Mouse (Mus musculus) kidney, postnatal 14 days (tissue): Measurements from ENCODE around the gene Nagk.
"Not testable (repeated sequence)": the region's sequence is repeated elsewhere in the genome, so short reads cannot be mapped to it uniquely, and the experiment has no call there.

ENCODE experiments used
- DNase-seq: peaks from one replicate; pipeline ENCODE4 v3.0.0; 2022; ENCODE audit warnings: mixed read lengths

Nagk gene

DNA sequence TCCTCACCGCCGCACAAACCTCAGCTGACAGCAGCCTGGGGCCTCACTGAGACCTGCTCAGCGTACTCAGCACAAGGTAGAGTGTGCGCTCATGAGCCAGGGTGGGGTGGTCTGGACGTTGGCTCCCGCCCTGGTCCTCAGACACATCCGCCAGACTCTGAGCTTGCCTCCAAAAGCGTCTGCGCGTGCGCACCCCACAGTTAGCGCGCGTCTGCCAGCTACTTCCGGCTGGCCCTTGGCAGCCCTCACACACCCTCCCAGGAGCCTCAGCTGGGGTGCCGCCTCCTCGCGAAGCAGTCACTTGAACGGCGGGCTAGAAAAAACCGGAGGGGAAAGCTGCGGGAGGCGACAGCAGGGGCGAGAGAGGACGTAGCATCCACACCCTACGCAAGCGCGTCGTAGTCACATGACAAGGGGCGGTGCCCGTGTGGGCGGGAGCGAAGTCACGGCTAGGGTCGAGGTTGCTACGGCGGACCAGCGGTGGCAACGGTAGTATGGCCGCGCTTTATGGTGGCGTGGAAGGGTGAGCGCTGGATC, at the start of gene Nagk:
TSS of gene Nagk (plus strand) at position 223 of the 537 bp plus-strand sequence.
- peak; percentile 96 for DNase-seq

DNA sequence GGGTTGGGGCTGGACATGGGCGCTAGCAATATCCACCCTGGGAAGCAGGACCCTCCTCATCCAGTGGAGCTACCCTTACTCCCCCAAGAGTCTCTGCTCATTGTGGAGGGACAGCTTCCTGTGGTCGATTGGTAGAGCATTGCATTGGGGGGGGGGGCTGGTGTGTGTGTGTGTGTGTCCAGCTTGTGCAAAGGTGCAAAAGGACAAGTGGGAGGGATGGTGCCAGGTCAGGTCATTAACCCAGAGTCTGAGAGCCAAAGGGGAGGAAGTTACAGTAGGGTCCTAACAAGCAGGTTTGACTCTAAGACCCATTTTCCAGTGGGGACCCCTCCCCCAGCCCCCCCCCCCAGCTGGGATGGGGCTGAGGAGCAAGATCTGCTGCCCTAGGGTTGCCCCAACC, 49.3 kb upstream of the Nagk start:
- no peak for DNase-seq

DNA sequence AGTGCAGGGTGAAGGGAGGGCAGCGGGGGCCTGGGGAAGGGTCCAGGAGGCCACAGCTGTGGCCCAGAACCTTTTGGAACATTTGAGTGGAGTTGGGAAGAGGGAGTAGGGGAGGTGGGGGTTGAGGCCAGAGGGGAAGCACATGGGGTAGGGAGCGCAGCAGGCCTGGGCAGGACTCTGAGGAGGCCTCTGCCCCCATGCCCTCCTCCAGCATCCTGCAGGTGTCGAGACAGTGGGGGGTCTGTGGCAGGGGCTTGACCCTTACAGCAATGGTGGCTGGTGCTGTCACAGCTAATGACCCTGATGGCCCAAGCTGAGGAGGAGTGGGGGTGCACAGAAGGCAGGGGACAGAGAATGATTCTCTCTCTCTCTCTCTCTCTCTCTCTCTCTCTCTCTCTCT, 45.5 kb upstream of the Nagk start:
- no peak for DNase-seq

DNA sequence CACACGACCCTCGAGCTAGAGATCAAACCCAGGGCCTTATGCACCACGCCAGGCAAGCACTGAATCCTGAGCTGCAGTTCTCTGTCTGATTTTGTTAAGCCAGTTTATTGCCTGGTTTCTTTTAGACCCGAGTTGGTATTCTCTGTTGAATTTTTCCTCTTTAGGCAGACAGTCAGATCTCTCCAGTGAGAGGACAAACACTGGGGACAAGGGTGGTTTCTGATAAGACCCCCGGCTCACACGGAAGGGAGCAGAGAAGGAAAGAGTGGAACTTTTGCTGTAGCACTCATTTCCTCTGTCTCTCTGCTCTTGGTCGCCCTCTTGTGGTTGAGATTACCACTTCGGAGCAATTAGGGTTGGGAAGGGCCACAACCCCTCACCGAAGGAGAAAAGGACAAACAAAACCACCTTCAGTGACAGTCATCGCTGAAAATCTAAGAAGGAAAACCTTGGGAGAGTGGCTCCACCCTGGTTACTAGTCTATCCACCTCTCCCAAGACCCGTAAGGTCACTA, 44.6 kb upstream of the Nagk start:
- DNase-seq = peak; percentile 65

DNA sequence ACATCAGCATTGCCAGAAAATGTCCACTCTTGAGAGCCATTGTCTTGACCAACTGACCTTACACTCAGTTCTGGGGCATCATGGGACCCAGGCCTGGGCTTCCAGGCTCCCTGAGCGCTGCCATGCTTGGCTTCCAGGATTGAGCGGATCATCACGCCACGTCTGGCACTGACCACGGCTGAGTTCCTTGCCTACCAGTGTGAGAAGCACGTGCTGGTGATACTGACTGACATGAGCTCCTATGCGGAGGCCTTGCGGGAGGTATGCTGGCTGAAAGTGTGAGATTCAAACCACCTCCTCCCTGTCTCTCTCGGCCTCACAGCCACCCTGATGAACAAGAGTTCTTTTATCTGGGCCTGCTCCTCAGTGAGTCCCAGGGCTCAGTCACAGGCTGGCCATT, 38.7 kb upstream of the Nagk start:
- no peak for DNase-seq

DNA sequence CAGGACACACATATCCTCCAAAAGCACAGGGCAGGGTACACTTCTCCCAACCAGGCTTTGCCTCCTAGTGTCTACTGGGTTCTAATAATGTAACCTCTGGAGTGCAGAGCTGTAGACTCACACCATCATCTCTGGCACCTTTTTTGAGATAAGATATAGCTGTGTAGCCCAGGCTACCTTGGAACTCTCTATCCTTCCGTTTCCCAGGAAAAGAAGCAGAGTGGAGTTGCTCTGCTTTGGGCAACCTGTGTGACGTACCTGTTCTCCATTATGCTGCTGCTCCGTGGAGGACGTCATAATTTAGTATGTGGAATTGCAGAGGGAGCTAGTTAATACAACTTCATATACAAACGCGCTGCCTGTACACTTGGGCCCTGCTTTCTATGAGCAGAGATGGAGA, 32.4 kb upstream of the Nagk start, which contains the start of gene Ankrd53:
TSS of gene Ankrd53 (plus strand) at position 301 of the 400 bp plus-strand sequence.
- no peak for DNase-seq

DNA sequence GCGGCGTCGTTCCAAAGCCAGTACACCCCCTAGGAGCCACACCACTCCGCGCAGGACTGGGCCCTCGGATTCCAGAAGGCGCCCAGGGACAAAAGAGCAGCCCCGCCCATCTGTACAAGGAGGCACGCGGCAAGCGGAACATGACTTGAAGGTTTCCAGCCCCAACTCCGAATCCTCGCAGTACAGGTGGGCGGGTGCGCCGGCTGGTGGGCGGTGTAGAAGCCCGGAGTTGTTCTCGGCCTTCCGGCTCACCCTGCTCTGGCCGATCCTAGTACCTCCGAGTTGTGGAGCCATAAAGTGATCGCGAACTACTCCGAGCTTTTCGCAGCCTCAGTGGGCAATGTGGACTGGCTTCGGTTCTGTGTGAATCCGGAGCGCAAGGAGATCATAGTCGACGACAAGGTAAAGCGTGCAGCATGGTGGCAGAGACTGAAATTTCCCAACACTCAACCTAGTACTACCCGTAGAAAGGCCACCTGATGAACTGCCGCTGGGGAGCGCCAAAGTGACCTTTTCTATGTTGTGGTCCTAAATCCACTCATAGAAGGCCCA, 31.8 kb upstream of the Nagk start:
- peak; percentile 62 for DNase-seq

DNA sequence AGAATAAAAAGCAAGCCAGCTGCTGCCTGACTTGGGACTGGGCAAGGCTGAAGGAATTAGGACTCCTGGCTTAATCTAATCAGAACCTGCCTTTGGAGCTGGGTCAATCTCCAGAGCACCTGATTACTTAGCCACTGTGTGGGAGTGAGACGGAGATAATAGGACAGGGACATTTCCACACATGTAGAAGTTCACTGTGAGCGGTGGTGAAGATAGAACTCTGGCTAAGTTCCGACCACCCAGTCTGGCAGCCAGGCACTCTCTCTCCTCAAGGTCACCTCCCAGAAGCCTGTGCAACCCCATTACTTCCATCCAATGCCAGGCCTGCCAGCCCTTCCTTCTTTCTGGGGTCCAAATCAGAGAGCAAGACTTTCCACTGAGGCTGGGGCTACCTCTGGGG, 27.8 kb upstream of the Nagk start:
- no peak for DNase-seq

DNA sequence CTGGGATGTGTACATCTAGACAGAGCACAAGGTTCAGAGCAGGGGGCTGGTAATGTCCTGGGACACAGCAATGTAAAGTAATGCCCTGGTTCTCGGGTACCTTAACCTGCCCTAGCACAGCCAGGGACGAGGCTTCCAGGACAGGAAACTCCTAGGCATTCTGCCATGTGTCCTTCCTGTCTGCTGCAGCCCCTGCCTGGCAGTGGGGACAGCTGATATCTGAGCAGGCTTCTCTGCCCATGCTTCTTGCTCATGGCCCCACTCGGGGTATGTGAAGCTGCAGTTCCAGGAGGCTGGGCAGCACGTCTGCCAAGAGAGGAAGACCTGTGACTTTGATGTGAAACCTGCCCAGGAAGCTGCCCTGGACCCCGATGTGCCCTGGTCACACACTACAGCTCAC, 26.3 kb upstream of the Nagk start:
- no peak for DNase-seq

DNA sequence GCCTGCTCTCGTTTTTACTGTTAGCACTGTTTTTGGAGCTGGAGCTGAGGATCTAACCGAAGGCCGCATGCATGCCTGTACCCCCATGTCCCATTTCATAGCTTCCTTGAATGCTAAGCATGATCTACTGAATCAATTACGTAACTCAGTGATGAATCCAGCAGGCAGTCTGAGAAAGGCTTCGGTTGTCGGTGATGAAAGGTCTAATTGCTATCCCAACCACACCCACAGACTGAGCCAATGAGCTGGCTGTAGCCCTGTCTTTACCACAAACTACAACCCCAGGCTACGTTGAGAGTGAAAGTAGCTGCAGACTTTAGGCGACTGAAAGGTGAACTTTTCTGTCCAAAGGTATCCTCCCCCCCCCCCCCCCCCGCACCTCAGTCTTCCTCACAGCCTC, 20.7 kb upstream of the Nagk start:
- DNase-seq = no peak

DNA sequence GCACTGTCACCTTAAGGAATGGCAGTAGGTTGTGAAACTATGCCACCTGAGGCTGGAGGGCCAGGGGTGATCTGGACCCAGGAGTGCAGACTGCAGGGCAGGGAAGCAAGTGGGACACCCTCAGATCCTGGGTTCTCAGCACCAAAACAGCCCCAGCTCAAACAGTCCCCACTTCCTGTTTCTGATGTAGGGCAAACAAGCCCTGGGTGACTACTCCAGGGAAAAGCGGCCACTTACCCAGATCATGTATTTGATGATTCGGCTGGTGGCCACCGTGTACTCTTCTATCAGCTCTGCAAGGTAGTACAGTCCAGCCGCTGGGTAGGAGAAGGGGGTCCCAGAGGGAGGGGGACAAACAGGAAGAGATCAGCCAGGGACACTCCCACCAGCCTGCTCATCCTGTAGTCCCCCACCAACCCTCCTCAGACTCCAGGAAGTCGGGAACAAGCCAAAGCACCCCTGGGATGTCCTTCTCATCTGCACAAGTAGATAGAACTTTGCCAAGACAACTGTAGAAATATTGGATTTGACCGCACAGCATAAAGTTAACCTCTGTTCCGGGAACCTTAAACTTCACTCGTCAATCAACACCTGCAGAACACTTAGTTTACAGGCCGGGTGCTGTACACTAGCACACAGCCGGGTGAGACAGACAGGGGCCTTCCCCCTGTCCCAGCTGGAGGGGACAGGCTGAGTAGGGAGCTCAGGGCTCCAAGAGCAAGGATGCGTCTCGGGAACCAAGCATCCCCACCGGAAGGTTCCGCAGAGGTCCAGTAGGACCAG, 19.8 kb upstream of the Nagk start:
- DNase-seq = no peak

DNA sequence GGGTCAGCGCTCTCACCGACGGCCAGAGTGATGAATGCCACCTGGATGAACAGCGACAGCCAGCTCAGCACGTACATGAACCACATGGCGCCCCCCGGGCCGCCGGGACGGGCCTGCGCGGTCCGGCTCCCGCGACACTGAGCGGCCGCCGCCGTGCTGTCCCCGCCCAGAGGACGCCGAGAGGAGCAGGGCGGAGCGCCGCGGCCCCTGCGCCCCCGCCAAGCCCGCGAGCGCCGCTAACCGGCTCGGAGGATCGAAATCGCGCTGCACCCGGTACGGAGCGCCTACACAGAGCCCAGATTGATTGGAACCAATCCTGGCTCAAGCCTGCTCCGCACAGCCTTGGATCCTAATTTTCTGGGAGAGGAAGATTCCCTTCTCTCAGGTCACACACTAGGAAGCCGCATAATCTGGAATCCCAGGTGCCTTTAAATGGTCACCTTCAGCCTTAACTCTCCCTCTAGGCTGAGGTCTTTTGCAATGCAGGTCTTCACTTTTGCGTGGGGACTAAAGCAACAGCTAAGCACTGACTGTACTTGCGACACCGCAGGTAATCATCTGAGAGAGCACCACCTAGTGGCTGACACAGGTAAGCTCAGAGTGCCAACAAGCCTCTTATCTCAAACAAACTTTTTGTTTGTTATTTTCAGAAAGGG, 19.0 kb upstream of the Nagk start, which contains the start of gene Tex261:
TSS of gene Tex261 (minus strand) at position 176 of the 656 bp plus-strand sequence.
- peak; percentile 93 for DNase-seq

DNA sequence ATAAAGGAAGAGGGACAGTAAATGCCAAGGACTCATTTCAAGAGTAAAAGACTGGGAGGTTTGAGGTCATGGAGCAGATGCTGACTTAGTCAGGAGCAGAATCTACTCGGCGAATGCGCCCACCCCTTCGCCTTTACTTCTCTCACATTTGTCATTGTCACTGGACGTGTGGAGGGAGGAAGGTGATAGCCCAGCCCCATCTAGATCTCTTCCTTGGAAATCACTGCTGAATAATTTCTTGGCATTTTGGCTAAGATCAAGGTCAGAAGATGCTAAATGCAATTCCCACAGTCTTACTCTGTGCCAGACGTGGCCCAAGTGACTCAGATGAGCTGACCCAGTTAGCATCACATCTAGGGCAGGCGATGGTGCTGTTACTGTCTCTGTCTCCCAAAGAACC, 16.5 kb upstream of the Nagk start:
- no peak for DNase-seq

DNA sequence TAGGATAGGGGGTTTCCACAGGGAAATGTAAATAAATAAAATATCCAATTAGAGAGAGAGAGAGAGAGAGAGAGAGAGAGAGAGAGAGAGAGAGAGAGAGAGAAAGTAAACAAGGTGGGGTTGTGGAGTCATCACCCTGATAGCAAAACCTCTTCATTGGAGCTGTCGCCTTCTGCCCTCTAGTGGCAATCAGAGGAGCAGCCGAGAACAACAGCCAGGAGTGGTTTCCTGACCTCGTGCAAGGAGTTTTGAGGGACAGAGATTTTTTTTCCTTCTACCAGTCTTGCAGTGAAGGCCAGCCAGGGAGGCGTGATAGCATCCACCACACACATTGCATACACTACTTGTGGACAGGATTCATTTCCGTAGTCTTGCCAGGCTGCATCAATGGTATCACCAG, 15.8 kb upstream of the Nagk start:
- peak; percentile 71 for DNase-seq

DNA sequence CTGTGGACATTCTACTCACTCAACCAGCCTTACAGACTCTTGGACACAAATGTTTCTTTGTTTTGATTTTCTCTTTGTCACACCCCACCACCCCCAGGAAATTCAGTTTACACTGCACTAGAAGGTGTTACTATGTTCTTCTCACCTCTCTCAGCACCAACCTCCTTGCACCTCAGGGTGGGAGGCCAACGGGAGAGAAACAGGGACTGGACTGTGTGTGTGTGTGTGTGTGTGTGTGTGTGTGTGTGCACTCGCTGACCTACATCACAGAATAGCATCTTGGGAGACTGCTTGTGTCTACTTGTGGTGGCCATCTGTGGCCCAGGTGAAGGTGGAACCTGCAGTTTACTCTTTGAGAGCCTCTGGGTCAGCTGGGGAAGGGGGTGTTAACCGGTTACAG, 8.4 kb upstream of the Nagk start:
- DNase-seq = no peak

DNA sequence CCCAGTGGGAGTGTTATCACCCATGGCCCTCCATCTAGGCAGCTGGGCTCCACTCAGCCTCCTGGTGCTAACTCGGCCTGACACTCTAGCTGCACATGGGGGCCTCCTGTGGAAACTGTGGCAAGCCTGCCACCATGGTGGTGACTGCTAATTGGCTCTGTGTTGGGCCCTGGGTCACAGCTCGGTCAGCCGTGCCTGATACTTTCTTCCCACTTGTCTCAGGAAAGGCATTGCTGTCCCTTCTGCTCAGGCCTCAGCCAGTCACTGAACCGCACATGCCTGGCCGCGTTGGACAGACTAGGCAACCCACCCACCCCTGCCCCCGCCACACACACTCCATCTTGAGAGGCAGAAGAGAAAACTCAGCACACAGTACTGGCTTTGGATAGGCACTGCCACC, 6.2 kb upstream of the Nagk start:
- no peak for DNase-seq

DNA sequence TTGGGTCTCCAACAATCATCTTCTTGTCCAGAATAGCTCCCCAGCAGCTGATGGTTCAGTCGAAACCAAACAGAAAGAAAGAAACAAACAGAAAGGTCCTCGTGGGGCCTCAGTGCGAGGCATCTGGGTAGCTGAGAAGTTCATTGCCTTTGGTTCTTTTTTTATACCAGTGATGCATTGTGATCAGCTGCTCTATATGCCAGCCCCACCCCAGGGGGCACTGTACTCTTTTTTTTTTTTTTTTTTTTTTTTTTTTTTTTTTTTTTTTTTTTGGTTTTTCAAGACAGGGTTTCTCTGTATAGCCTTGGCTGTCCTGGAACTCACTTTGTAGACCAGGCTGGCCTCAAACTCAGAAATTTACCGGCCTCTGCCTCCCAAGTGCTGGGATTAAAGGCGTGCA, 4.2 kb upstream of the Nagk start:
- DNase-seq = not testable (repeated sequence)

DNA sequence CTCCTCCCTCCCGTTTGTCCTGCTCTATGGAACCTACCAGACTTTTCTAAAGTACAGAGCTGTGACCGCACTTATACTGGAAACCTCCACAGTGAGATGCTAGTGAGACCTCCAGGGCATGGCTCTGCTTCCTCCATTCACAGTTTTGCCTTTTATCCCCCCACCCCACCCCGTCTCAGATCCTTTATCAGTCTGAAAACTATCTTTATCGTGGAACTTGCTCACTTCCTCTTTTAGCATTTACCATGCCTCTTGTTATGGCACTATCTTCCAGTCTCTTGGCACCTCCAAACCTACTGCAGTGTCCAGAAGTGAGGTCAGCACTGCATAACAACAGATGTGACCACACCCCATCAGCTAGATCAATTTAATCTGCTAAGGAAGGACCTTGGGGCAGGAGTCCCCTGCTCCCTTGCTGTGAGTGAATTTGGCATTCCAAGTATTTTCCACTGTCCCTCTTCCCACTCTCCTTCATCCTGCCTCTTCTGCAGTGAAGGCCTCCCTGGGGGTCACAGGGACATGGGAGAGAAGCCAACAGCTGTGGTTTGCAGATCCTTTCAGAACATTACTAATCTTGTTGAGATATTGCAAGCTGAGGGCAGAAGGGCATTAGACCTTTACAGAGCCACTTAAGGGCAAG, 3.4 kb upstream of the Nagk start:
- no peak for DNase-seq

DNA sequence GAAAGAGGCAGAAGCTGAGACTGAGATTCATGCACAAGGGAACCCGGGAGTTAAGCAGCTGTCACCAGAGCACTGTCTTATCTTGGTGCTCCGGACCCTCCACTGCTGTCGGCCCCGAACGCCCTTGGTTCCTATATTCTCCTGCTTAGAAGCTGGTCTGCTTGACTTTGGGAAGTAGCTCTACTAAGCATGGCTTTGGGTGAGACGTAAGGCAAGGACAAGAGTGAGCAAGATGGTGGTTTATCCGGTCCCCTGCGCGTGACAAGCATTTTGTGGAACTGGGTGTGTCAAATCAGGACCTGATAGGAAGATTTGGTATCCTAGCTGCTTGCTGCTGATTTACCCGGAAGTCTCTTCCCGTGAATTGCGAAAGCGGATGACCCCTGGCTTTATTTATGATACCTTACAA, 714 bp downstream of the Nagk start:
- peak; percentile 50 for DNase-seq

DNA sequence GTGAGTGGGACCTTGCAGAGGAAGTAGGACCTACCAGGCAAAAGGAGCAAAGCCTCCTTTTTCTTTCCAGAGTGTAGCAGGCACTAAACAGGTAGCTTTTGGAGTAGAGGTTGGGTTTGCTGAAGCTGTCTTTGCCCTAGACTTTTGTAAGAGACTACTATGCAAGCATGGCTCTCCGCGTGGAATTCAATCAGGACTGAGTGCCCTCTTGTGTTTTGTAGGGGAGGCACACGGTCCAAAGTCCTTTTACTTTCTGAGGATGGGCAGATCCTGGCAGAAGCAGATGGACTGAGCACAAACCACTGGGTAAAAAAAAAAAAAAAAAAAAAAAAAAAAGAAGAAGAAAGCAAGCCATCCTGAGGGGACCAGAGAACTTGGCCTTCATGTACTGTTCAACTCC, 1.9 kb downstream of the Nagk start:
- peak; percentile 45 for DNase-seq

DNA sequence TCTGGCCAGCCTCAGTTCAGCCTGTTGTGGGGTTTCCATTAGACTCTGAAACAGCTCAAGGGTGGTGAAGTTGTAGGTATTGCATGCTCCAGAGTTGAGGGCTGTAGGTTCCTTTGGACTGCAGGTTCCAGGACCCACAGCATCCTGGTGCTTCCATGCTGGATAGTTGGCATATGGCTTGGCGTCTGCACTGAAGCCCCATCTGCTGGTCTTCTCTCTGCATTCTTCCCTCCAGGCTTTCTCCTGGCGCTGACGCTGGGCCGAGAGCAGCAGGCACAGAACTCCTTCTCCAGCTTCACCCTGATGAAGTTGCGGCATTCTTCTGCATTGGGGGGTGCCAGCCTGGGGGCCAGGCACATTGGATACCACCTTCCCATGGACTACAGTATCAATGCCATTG, 7.3 kb downstream of the Nagk start:
- no peak for DNase-seq

DNA sequence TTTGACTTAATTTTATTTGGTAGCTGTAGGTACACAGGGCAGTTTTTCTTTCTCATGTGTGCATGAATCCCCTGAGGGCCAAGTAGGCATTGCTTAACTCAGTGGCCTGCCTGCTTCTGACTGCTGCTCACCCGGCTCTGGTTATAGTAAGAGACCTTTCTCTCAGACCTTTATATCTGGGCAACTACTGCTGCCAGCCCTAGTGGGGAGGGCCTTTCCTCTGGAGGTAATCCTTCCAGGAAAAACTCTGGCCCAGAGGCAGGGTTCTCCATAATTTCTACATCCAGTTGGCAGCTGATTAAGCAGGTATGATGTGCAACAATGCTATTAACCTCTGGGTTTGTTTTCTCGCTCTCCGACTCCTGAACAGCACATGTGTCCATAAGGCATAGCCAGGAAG, 8.1 kb downstream of the Nagk start:
- DNase-seq = no peak

DNA sequence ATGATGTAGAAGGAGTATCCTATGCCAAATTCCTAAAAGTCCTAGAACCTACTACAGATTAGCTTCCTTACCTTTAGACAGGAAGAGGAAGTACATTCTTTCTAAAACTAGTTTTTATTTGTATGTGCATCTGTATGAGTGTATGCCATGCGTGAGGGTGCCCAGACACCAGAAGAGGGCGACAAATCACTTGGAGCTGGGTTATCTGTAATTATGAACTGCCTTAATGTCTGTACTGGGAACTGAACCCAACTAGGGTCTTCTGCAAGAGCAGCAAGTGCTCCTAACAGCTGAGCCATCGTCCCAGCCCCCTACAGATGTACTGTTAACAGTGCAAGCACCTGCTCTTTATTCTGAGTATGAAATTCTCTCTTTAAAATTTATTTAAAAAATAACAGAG, 21.0 kb downstream of the Nagk start:
- no peak for DNase-seq
